Mouse (Mus musculus): ENCODE measurements around the gene Otop1. TPM values are rescaled to one million over a fixed set of nuclear protein-coding genes. Genes with fewer than 3 reads are reported as not detected.

The Otop1 gene
- polyA plus RNA-seq, 1 experiment = 0.67 TPM

DNA sequence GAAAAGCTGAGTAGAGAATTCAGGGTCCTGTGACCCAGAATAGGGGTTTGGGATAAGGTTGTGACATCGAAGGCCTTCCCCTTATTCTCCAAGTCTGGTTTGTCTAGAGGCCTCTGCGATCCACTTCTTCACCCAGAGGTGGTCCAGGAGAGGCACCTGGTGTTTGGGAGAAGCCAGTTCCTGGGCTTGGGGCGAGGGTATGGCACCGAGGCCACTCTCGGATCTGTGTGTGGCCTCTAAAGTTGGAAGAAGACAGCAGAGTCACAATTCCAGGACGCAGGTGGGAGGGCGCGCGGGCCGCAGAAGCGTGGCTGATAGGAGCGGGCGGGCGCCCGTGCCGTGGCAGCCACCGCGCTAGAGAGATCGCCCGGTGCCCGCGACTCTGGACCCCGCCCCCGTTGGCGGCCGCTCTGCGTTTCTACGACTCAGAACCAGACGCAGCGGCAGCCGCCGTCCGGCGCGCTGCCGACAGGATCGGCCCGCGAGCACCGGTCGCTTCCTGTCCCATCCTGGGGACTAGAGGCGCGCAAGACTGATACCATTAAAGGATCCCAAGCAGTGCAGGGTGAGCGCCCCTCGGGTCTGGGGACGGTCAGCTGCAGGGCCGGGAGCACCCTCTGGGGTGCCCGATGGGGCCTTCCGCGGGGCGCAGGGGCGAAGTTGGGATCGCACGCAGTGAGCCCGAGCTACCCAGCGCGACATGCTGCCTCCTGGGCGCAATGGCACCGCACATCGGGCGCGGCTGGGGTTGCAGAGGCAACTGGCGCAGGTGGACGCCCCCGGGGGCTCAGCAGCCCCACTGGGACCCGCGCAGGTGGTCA lies 43.4 kb downstream of the Otop1 start, which contains the start of gene Drd5:
Gene Drd5 (plus strand): TSS at position 402 of the 821 bp plus-strand sequence.
- Histone ChIP-seq H3K4me3 (ENCODE audit: control insufficient read depth, low read depth, low read length) (no peak within 1 kb of the TSS), H3K4me1 (ENCODE audit: control insufficient read depth, insufficient read depth, low read length) (peaks cover 10% of the 10 kb centered on the region), H3K27me3 (ENCODE audit: control insufficient read depth, insufficient read depth, low read length) (no peaks in the 10 kb centered on the region), H3K27ac (ENCODE audit: control insufficient read depth, insufficient read depth, low read depth, low read length) (no peak within 1 kb of the TSS), H3K36me3 (ENCODE audit: control insufficient read depth, insufficient read depth, low read length) (no peaks in the 10 kb centered on the region)
- TF ChIP-seq POLR2A (IDR thresholded peaks at IDR 0.05; ENCODE audit: control insufficient read depth, low read depth, low read length) = no peak
- no peak for TF ChIP-seq CTCF (IDR thresholded peaks at IDR 0.05; ENCODE audit: control insufficient read depth, insufficient read depth, insufficient replicate concordance, low read depth, low read length)

GRCm38 (mm10) chr5:38333381-38333780 lies 57.6 kb downstream of the Otop1 start:
- no peak overlapping the region for H3K4me3 ChIP-seq (ENCODE audit: control insufficient read depth, low read depth, low read length)
- no peaks in the 10 kb centered on the region for H3K27me3 ChIP-seq (ENCODE audit: control insufficient read depth, insufficient read depth, low read length)
- no peak overlapping the region for H3K27ac ChIP-seq (ENCODE audit: control insufficient read depth, insufficient read depth, low read depth, low read length)
- no peaks in the 10 kb centered on the region for H3K36me3 ChIP-seq (ENCODE audit: control insufficient read depth, insufficient read depth, low read length)
- TF ChIP-seq CTCF (IDR thresholded peaks at IDR 0.05; ENCODE audit: control insufficient read depth, insufficient read depth, insufficient replicate concordance, low read depth, low read length) (no peak), POLR2A (IDR thresholded peaks at IDR 0.05; ENCODE audit: control insufficient read depth, low read depth, low read length) (no peak)
- H3K4me1 ChIP-seq (ENCODE audit: control insufficient read depth, insufficient read depth, low read length) = no peaks in the 10 kb centered on the region

DNA sequence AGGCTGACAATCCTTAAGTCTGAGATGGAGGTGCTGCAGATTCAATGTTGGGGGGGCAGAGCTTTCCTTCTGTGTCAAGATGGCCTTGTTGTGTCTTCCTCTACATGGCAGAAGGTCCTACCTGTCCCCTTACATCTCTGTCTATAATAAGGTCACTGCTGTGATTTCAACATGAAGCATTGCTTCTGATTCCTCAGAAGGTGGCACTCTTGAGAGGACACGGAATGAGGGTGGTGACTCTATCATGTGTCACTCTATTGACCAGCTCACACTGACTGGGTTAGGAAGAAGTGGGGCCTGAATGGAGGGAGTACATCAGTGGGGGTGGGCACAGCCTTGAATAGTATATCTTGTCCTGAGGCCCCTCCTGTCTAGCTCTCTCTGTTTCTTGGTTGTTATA lies 58.8 kb downstream of the Otop1 start:
- no peaks in the 10 kb centered on the region for H3K36me3 ChIP-seq (ENCODE audit: control insufficient read depth, insufficient read depth, low read length)
- H3K27ac ChIP-seq (ENCODE audit: control insufficient read depth, insufficient read depth, low read depth, low read length) = no peak overlapping the region
- H3K4me3 ChIP-seq (ENCODE audit: control insufficient read depth, low read depth, low read length) = no peak overlapping the region
- TF ChIP-seq POLR2A (IDR thresholded peaks at IDR 0.05; ENCODE audit: control insufficient read depth, low read depth, low read length) = no peak
- TF ChIP-seq CTCF (IDR thresholded peaks at IDR 0.05; ENCODE audit: control insufficient read depth, insufficient read depth, insufficient replicate concordance, low read depth, low read length) = no peak
- H3K4me1 ChIP-seq (ENCODE audit: control insufficient read depth, insufficient read depth, low read length) = no peaks in the 10 kb centered on the region
- H3K27me3 ChIP-seq (ENCODE audit: control insufficient read depth, insufficient read depth, low read length) = no peaks in the 10 kb centered on the region

DNA sequence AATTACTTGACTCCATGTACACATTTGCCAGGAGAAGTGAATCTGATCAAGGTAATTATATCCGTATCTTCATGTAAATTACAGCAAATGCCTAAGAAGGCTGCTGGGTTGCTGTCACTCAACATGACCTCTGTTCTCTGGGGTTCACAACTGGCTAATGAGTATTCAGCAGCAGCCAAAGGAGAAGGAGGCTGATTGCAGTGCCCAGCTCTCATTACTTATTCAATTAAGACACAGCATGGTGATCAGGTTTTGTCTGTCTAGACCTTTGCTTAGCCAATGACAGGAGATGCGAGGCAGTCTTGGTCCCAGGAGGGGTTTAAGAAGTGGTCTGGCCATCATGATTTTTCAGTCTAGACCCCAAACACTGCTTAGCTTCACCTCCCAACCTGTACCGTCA lies 67.3 kb downstream of the Otop1 start:
- no peaks in the 10 kb centered on the region for H3K4me1 ChIP-seq (ENCODE audit: control insufficient read depth, insufficient read depth, low read length)
- TF ChIP-seq POLR2A (IDR thresholded peaks at IDR 0.05; ENCODE audit: control insufficient read depth, low read depth, low read length) = no peak
- no peak for TF ChIP-seq CTCF (IDR thresholded peaks at IDR 0.05; ENCODE audit: control insufficient read depth, insufficient read depth, insufficient replicate concordance, low read depth, low read length)

GRCm38 (mm10) chr5:38346646-38347432 lies 71.1 kb downstream of the Otop1 start:
- no peak overlapping the region for H3K27ac ChIP-seq (ENCODE audit: control insufficient read depth, insufficient read depth, low read depth, low read length)
- H3K36me3 ChIP-seq (ENCODE audit: control insufficient read depth, insufficient read depth, low read length) = no peaks in the 10 kb centered on the region
- TF ChIP-seq POLR2A (IDR thresholded peaks at IDR 0.05; ENCODE audit: control insufficient read depth, low read depth, low read length) (no peak), CTCF (IDR thresholded peaks at IDR 0.05; ENCODE audit: control insufficient read depth, insufficient read depth, insufficient replicate concordance, low read depth, low read length) (no peak)
- no peaks in the 10 kb centered on the region for H3K4me1 ChIP-seq (ENCODE audit: control insufficient read depth, insufficient read depth, low read length)
- no peaks in the 10 kb centered on the region for H3K27me3 ChIP-seq (ENCODE audit: control insufficient read depth, insufficient read depth, low read length)
- H3K4me3 ChIP-seq (ENCODE audit: control insufficient read depth, low read depth, low read length) = no peak overlapping the region

More for the DNA sequence above, 67.3 kb downstream of the Otop1 start:
- H3K36me3 ChIP-seq (ENCODE audit: control insufficient read depth, insufficient read depth, low read length) = no peaks in the 10 kb centered on the region
- H3K27me3 ChIP-seq (ENCODE audit: control insufficient read depth, insufficient read depth, low read length) = no peaks in the 10 kb centered on the region
- no peak overlapping the region for H3K27ac ChIP-seq (ENCODE audit: control insufficient read depth, insufficient read depth, low read depth, low read length)
- peak overlapping the region; percentile 10 for H3K4me3 ChIP-seq (ENCODE audit: control insufficient read depth, low read depth, low read length)

GRCm38 (mm10) chr5:38350351-38350929 lies 74.7 kb downstream of the Otop1 start:
- no peaks in the 10 kb centered on the region for H3K4me1 ChIP-seq (ENCODE audit: control insufficient read depth, insufficient read depth, low read length)
- H3K36me3 ChIP-seq (ENCODE audit: control insufficient read depth, insufficient read depth, low read length) = no peaks in the 10 kb centered on the region
- no peak overlapping the region for H3K4me3 ChIP-seq (ENCODE audit: control insufficient read depth, low read depth, low read length)
- no peak overlapping the region for H3K27ac ChIP-seq (ENCODE audit: control insufficient read depth, insufficient read depth, low read depth, low read length)
- TF ChIP-seq POLR2A (IDR thresholded peaks at IDR 0.05; ENCODE audit: control insufficient read depth, low read depth, low read length) = no peak
- no peak for TF ChIP-seq CTCF (IDR thresholded peaks at IDR 0.05; ENCODE audit: control insufficient read depth, insufficient read depth, insufficient replicate concordance, low read depth, low read length)
- H3K27me3 ChIP-seq (ENCODE audit: control insufficient read depth, insufficient read depth, low read length) = no peaks in the 10 kb centered on the region

Other genes with a start within 250 kb of the Otop1 start
- 31.6 and 31.7 TPM in 2 replicates for gene Stx18, start 237.2 kb upstream of the Otop1 start, polyA plus RNA-seq (2012; rRNA removed)
- 42.5 and 51.6 TPM in 2 replicates for gene Nsg1, start 116.1 kb upstream of the Otop1 start, polyA plus RNA-seq (2012; rRNA removed)
- 23.5 and 24.5 TPM in 2 replicates for gene Zbtb49, start 55.5 kb upstream of the Otop1 start, polyA plus RNA-seq (2012; rRNA removed)
- gene Lyar, start 55.5 kb upstream of the Otop1 start, polyA plus RNA-seq (2012; rRNA removed) = 313 and 361 TPM in 2 replicates
- gene Tmem128, start 15.8 kb upstream of the Otop1 start, polyA plus RNA-seq (2012; rRNA removed) = 52.2 and 62.5 TPM in 2 replicates
- gene Drd5, start 43.4 kb downstream of the Otop1 start, polyA plus RNA-seq (2012; rRNA removed) = 0.04 TPM in 1 of 2 replicates, not detected in the other
- 0.19 and 0.43 TPM in 2 replicates for gene Slc2a9, start 227.2 kb downstream of the Otop1 start, polyA plus RNA-seq (2012; rRNA removed)

Data from testis, adult 2 months (tissue).